Mouse (Mus musculus) right cerebral cortex, adult 2 months (tissue): Measurements from ENCODE around the gene Ahdc1.

Experiments
- DNase-seq, 2 experiments: peaks; one replicate each; pipeline ENCODE4 v3.0.0; 2021 to 2022; ENCODE audit warnings: low spot score in 2 of 2

The Ahdc1 gene

GRCm38 (mm10) chr4:133127079-133127478 lies 116.0 kb downstream of the Ahdc1 start:
- no peak for DNase-seq
